Mouse (Mus musculus): Measurements from ENCODE around the gene Eif4g2. TPM values are rescaled to one million over a fixed set of nuclear protein-coding genes. Genes with fewer than 3 reads are reported as not detected.

Eif4g2 gene
- total RNA-seq, 1 experiment from 2014 or later: 972 TPM

DNA sequence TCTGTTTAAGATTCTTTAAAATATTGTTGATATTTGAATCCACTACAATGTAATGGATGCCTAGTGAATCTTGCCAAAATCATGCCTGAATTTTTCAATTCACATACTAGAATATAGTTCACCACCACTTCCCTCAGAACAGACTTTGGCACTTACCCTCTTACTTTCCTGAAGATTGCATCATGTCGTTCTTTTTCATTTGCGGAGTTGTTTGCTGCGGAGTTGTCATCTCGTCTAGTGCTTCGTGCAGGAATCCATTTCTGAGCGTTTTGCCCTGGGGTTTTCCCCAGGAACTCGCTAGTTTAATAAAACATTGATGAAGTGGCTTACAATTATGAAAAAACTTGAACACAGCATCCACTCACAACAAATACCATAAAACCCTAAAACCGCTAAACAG is 2.8 kb downstream of the Eif4g2 start:
- no peak for ATAC-seq (replicated peaks in 1 of 2; ENCODE audit: insufficient read depth in 1 of 2, low FRiP score in 2 of 2, low TSS enrichment in 1 of 2, low read depth in 1 of 2, poor library complexity in 2 of 2, severe bottlenecking in 2 of 2)

DNA sequence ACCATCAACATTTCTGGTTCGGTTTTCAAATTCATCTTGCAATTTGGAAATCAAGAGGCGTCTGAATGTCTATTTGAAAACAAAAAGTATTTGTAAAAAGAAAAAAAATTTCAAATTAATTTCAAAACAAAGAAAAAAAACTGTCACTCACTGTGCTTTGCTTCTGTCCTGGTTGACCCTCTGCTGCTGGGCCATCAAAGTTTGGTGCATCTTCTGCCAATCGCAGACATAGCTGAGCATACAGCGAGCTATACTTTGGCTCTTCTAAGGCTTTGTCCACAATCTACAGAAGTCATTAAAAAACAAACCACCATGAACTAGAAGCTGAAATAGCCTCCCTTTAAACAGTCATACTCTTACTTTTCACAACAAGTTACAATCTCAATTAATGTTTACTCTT is 4.6 kb downstream of the Eif4g2 start:
- no peak for ATAC-seq (replicated peaks in 1 of 2; ENCODE audit: insufficient read depth in 1 of 2, low FRiP score in 2 of 2, low TSS enrichment in 1 of 2, low read depth in 1 of 2, poor library complexity in 2 of 2, severe bottlenecking in 2 of 2)

DNA sequence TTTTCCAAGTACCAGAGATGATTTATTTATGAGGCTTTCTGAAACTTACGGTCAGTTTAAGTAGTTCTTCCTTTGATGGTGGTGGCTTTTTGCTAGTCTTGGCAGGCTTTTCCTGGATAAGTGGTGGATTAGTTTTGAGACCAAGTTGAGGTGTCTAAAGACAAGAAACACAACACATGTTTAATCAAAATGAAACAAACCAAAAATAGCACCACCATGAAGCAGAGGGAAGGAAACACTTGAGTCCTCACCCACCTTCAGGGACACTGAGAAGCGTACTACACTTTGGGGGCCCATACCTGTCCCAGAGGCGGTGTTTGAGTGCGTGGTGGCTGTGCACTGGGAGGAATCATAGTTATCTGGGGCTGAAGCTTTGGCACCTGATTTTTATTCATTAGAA is 7.5 kb downstream of the Eif4g2 start:
- no peak for ATAC-seq (replicated peaks in 1 of 2; ENCODE audit: insufficient read depth in 1 of 2, low FRiP score in 2 of 2, low TSS enrichment in 1 of 2, low read depth in 1 of 2, poor library complexity in 2 of 2, severe bottlenecking in 2 of 2)

DNA sequence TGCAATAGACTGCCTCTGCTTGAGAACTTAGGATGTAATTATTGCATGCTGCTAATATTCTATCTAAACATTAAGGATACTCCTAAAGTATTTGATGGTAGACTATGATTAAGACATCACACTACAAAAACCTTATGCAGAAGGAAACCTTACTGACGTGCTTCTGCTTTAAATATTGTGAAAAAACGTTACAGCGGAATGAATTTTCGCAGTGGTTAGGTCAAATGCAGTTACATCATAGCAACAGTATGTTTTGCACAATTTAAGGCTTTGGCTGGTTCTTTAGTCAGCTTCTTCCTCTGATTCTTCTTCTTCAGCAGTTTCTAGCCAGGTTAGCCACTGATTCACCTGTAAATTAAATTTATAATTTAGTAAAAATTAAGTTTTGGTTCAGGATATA is 10.4 kb downstream of the Eif4g2 start:
- peak in 1 of 2 experiments; percentile 25; a peak in 1 of 4 replicates for ATAC-seq (replicated peaks in 1 of 2; ENCODE audit: insufficient read depth in 1 of 2, low FRiP score in 2 of 2, low TSS enrichment in 1 of 2, low read depth in 1 of 2, poor library complexity in 2 of 2, severe bottlenecking in 2 of 2)

DNA sequence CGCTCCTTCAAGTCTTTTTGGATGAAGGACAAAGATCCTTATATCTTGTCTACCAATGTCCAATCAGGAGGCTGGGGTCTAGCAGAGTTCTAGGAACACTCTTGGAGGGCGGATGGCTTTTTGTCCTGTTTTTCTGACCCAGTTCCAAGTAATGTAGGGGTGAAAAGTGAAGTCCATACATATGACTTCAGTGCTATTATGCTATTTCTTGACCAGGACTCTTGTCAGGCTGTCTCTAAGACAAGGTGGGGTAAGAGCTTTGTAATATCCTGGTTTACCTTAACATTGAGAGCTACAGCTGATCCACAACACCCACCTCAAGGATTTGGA is 12.7 kb downstream of the Eif4g2 start:
- no peak for ATAC-seq (replicated peaks in 1 of 2; ENCODE audit: insufficient read depth in 1 of 2, low FRiP score in 2 of 2, low TSS enrichment in 1 of 2, low read depth in 1 of 2, poor library complexity in 2 of 2, severe bottlenecking in 2 of 2)

DNA sequence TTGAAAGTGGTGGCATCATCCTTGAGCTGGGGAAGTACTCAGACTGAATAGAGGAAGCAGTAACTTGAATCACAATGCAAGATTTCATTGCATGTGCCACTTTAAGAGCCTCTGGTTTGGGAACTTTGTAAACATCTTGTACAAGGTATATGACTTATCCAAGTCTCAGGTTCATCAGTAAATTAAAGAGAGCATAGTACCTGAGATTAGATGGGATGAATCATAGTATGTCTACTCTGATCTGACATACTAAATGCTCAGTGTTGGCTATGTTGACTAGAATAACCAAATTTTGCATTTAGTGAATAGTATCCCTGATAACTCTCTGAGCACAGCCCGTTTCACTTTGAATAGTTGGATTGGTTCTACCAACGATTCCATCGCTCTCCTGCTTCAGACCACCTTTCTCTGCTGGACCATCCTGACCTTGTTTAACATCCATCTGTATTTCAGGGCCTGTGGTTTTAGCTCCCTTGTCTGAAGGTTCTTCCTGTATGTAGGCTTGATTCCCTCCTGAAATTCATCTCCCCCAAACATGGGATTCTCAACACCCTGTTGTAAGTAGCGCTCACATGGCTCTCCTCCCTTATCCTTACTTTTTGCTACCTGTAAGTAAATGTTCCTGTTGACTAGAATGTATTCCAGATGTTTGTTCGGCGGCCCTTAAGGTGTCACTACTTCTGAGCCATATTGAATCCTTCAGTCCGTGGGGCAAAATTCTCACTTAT is 13.2 kb downstream of the Eif4g2 start:
- peak; percentile 17 to 26; a peak in 2 of 4 replicates for ATAC-seq (replicated peaks in 1 of 2; ENCODE audit: insufficient read depth in 1 of 2, low FRiP score in 2 of 2, low TSS enrichment in 1 of 2, low read depth in 1 of 2, poor library complexity in 2 of 2, severe bottlenecking in 2 of 2)

DNA sequence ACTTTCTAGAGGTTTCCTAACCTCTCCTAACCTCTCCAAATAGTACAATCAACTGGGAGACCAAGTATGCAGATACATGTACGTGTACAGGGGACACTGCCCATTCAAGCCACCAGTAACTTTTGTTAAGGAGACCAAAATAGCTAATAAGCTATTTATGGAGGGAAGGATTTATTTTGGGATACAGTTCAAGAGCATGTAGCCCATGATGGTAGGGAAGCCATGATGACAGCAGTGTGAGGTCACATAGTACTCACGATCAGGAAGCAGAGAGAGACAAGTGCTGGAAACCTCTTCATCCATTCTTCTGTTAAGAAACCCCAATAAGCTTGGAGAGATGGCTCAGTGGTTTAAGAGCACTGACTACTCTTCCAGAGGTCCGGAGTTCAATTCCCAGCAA is 14.6 kb downstream of the Eif4g2 start:
- ATAC-seq (replicated peaks in 1 of 2; ENCODE audit: insufficient read depth in 1 of 2, low FRiP score in 2 of 2, low TSS enrichment in 1 of 2, low read depth in 1 of 2, poor library complexity in 2 of 2, severe bottlenecking in 2 of 2): no peak

DNA sequence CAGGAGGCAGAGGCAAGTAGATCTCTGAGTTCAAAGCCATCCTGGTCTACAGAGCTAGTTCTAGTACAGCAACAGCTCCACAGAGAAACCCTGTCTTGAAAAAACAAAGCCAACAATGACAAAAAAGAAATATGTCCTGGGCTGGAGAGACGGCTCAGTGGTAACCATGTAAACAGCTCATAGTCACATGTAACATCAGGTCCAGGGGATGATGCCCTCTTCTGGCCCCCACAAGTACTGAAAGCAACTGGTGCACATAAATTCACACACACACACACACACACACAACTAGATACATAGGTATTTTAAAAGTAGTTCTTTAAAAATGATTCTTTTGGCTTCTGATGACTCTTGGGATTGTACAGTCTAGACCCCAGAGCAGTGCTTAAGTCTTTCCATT is 19.9 kb downstream of the Eif4g2 start:
- no peak for ATAC-seq (replicated peaks in 1 of 2; ENCODE audit: insufficient read depth in 1 of 2, low FRiP score in 2 of 2, low TSS enrichment in 1 of 2, low read depth in 1 of 2, poor library complexity in 2 of 2, severe bottlenecking in 2 of 2)

DNA sequence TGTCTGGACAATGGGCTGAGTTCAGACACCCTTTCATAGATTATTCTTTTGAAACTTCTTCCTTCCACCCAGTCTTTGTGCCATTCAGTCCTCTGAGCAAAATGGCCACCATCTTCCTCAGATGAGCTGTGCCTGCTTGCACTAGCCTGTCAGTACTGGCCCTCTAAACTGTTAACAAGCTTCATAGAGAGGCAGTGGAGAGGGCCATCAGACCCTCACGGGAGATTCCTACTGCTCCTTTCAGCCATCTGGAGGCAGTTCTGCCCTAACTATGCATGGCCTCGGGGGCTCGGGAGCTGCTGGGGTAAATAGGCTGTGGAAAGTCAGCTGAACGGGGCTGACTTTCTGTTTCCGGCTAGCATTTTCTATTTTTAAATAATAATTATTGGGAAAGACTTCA is 23.3 kb downstream of the Eif4g2 start:
- no peak for ATAC-seq (replicated peaks in 1 of 2; ENCODE audit: insufficient read depth in 1 of 2, low FRiP score in 2 of 2, low TSS enrichment in 1 of 2, low read depth in 1 of 2, poor library complexity in 2 of 2, severe bottlenecking in 2 of 2)

DNA sequence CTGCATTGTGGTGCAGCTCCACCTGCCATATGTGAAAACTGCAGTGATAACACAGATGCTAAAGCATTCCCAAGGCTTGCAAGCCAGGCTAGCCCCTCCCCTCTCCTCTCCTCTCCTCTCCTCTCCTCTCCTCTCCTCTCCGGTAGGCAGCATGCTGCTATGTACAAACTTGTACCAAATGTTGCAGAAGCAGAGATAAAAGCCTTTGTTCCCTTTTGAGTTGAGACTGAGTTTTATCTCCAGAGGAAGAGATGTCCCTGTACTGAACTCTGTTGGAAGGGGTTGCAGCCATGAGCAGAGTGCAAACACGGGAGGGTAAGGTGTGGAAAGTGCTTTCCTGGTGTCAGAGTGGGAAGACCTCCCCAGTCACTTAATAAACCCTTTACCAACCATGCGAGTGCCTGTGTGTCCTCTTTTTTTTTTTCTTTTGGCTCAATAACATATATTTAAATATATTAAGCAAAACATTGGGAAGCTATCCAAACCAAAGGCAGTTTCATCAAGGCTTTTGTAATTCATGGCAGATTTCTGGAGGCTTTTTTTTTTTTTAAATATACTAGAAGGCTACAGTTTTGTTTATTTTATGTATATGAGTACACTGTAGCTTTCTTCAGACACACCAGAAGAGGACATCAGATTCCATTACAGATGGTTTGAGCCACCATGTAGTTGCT is 26.7 kb downstream of the Eif4g2 start:
- no peak for ATAC-seq (replicated peaks in 1 of 2; ENCODE audit: insufficient read depth in 1 of 2, low FRiP score in 2 of 2, low TSS enrichment in 1 of 2, low read depth in 1 of 2, poor library complexity in 2 of 2, severe bottlenecking in 2 of 2)

DNA sequence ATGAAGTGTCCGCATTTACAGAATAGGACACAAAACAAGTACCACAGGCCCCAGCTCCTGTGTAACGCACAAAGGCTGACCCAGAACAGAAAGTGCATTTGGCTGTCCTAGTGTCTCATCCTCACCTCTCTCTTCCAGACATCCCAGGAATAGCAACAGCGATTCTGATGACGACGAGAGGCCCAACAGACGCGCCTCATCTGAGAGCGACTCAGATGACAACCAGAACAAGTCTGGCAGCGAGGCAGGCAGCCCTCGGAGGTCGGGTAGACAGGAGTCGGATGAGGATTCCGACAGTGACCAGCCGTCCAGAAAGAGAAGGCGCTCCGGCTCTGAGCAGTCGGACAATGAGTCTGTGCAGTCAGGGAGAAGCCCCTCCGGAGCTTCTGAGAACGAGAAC is 27.6 kb downstream of the Eif4g2 start:
- no peak for ATAC-seq (replicated peaks in 1 of 2; ENCODE audit: insufficient read depth in 1 of 2, low FRiP score in 2 of 2, low TSS enrichment in 1 of 2, low read depth in 1 of 2, poor library complexity in 2 of 2, severe bottlenecking in 2 of 2)

DNA sequence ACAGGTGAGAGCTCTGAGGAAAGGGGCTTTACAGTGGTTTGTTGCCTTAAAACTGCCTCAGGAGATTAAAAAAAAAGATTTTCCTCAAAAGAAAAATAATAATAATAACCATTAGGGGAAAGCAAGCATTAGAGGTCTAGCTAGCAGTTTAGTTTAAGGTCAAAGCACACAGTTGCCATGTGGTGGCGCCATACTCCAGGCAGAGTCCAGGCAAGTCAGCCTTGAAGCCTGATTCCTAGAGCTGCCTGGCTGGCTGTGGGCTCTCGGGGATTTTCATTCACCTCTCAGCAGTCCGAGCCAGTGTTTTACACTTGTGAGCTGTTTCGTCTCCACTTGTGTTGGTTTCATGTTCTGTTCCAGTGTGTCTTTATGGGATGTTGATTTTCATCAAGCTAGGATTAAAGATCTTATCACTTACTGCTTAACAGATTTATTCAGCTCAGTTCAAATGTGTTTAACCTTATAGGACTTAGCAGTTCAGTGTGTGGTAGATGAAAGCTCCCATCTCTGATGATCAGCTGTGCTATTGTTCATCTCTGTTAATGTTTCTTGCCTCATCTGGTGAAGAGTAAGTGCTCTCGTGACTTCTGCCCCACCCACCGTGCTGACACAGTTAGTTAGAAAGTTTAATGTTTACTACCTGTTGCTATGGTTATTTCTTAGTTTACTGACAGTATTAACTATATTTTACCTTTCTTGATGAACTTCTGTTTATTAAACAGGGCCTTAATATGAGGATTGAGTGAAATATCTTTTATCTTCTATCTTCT is 33.0 kb downstream of the Eif4g2 start:
- peak; percentile 62 to 71; a peak in 3 of 4 replicates for ATAC-seq (replicated peaks in 1 of 2; ENCODE audit: insufficient read depth in 1 of 2, low FRiP score in 2 of 2, low TSS enrichment in 1 of 2, low read depth in 1 of 2, poor library complexity in 2 of 2, severe bottlenecking in 2 of 2)

DNA sequence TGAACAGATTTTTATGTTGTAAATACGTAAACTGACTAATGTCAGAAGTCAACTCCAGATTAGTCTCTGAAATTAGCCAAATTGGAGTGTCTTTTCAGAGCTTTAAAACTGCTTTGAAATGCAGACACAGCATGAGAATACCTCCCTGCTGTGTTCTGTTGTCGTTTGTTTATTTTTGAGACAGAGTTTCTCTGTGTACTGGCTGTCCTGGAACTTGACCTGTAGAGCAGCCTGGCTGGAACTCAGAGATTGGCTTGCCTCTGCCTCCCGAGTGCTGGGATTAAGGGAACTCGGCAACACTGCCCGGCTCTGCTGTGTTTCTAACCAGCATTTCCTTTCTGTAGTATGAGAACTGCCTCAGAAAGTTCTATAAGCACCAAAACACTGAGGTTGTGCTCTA is 33.9 kb downstream of the Eif4g2 start:
- no peak for ATAC-seq (replicated peaks in 1 of 2; ENCODE audit: insufficient read depth in 1 of 2, low FRiP score in 2 of 2, low TSS enrichment in 1 of 2, low read depth in 1 of 2, poor library complexity in 2 of 2, severe bottlenecking in 2 of 2)

DNA sequence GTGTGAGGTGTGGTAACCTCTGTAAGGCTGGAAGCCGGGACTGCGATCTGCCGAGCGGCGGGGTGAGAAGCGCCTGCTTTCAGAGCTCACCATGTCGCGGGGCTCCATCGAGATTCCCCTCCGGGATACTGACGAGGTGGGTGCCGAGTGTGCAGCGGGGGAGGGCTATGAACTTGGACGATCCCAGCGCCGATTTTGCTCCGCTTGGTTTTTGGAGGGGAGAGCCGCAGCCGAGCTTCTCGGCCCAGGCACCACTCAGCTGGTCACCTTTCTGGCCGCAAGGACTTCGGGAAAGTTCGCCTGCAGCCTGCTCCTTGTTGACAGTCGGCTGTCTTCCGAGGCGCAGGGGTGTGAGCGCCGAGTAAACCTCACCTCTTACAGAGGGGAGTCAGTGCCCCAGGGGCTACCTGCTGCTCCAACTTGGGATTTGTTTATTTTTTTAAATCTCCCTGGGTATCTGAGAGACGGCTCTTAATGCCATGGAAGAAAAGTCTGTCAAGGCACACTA is 53.7 kb downstream of the Eif4g2 start:
- no peak; a peak in 2 of 4 replicates for ATAC-seq (replicated peaks in 1 of 2; ENCODE audit: insufficient read depth in 1 of 2, low FRiP score in 2 of 2, low TSS enrichment in 1 of 2, low read depth in 1 of 2, poor library complexity in 2 of 2, severe bottlenecking in 2 of 2)

DNA sequence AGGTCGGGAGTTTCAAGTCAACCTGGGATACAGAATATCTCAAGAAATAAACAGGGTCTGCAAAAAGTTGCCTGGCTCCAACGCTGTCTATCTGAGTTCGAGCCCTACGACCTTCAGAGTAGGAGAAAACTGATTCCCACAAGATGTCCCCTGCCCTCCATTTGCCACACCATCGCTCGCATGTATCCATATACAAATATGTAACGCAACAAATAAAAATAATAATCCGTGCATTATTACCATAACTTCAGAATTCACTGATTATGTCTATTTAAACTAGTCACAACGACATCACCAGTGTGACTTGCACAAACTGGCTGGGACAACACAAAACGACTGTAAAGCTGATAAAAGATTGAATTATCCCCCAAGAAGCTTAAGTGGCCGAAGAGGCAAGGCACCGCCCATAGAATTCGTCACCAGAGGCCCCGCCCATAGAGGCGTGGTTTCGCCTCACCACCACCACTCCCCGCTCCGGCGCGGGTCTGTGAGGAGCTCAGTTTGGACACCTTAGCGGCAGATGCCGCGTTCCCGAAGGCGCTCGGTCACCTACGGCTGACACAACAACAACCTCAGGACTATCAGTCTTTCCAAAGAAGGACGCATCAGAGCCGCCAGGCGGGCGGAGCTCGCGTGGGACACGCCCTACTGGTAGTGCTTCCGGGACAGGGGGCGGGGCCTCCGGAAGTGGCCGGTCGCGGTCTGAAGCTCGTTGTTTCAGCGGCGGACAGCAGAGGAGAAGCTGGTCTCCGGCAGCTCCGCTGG is 54.4 kb downstream of the Eif4g2 start, which contains the start of gene Ctr9:
Ctr9 (plus strand) TSS at position 671 of the 765 bp plus-strand sequence.
- peak; percentile 91 to 97 for ATAC-seq (replicated peaks in 1 of 2; ENCODE audit: insufficient read depth in 1 of 2, low FRiP score in 2 of 2, low TSS enrichment in 1 of 2, low read depth in 1 of 2, poor library complexity in 2 of 2, severe bottlenecking in 2 of 2)

DNA sequence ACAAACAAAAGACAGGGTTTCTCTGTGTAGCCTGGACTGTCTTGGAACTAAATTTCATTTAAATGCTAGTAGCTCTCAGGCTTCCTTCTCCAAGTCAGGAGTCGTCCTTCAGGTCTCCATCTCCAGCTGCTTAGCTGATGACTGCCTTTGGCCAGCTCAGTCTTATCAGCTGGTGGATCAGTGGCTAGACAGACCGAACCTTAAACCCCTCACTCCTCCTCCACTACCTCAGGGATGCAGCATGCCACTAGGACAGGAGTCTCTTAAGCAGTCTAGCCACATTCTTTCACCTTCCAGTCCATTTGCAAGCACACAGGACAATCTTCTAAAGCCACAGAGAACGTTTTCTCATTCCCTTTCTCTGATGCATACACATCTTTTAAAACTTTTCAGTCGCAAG is 57.9 kb downstream of the Eif4g2 start:
- ATAC-seq (replicated peaks in 1 of 2; ENCODE audit: insufficient read depth in 1 of 2, low FRiP score in 2 of 2, low TSS enrichment in 1 of 2, low read depth in 1 of 2, poor library complexity in 2 of 2, severe bottlenecking in 2 of 2): no peak

DNA sequence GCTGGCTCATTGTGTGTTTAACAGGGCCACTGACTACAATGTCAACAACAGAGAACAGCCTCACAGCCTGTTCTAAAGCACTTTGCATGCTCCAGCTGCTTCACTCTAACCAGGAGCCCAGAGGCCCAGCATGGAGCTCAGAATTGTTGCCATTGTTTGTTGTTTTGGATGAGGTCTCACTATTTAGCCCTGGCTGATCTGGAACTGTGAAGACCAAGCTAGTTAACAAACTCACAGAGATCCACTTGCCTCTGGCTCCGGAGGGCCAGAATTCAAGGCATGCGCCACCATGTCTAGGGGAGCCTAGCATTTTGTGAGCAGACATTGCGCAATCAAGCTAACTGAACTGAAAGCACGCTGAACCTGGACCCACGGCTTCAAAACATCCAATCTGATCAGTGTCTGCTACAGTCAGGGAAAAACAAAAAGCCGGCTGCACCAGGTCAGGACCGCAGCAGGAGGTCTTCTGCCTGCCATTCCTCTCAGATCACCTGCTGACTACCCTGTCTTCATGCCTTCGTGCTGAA is 58.7 kb downstream of the Eif4g2 start:
- ATAC-seq (replicated peaks in 1 of 2; ENCODE audit: insufficient read depth in 1 of 2, low FRiP score in 2 of 2, low TSS enrichment in 1 of 2, low read depth in 1 of 2, poor library complexity in 2 of 2, severe bottlenecking in 2 of 2): no peak
